Mouse (Mus musculus) bone marrow, adult 2 months (tissue): ENCODE data around the gene Crcp.

Experiments used
- CTCF ChIP-seq: fragments of 200-500 bp; IDR thresholded peaks from 2 replicates; pipeline ENCODE4 v1.5.1; 2011; ENCODE audit warnings: low read length, control low read depth; ENCODE audit not compliant: control insufficient read depth, insufficient read depth
- POLR2A ChIP-seq: fragments of 200-500 bp; IDR thresholded peaks from 2 replicates; pipeline ENCODE4 v1.6.1; 2011; ENCODE audit warnings: low read depth, mild to moderate bottlenecking, control low read depth, low read length, borderline replicate concordance; ENCODE audit not compliant: control insufficient read depth

- TF ChIP-seq POLR2A = no peak
- no peak for TF ChIP-seq CTCF
Observed at GRCm38 (mm10) chr5:130073026-130073425, 43.9 kb downstream of the Crcp start, which contains the start of gene Tpst1.
